Comparison of ENCODE assay signal across 7 mouse cellular contexts in genomic region chr7:70353151-70353550, GRCm38 (mm10). TPM values are rescaled to one million over a fixed set of nuclear protein-coding genes. Genes with fewer than 3 reads are reported as not detected.
DNase-seq lines count a peak whose midpoint lies in the region; ATAC-seq lines count a peak whose summit lies in the region.

No protein-coding gene starts in this region.

- H3K9me3 ChIP-seq in hindbrain, embryonic 13.5 days = no peaks in the 10 kb centered on the region
- H3K9me3 ChIP-seq in liver, embryonic 13.5 days (replicated peaks) = no peaks in the 10 kb centered on the region

- peak; percentile 20 for DNase-seq in Muller cell, postnatal 12 days (ENCODE audit: inconsistent ontology term)
- peak; percentile 58 for DNase-seq in NIH3T3 (ENCODE audit: low read depth)
- no peak for DNase-seq in liver, embryonic 13.5 days
- DNase-seq in right cerebral cortex, postnatal 14 days = no peak
- DNase-seq in ovary, postnatal 10 days (ENCODE audit: low spot score) = no peak
- no peak for DNase-seq in right cerebral cortex, postnatal 36 days (ENCODE audit: low spot score in 2 of 2)

- peak overlapping the region; percentile 67 for H3K4me3 ChIP-seq in hindbrain, embryonic 13.5 days
- H3K4me3 ChIP-seq in liver, embryonic 13.5 days (replicated peaks) = no peak overlapping the region

- H3K9ac ChIP-seq in hindbrain, embryonic 13.5 days = peak overlapping the region; percentile 92
- H3K9ac ChIP-seq in liver, embryonic 13.5 days = no peak overlapping the region

- 0 out of 2 replicates have a peak, but pooled peaks cover 17% of the 10 kb centered on the region for H3K36me3 ChIP-seq in hindbrain, embryonic 13.5 days
- H3K36me3 ChIP-seq in liver, embryonic 13.5 days = 0 out of 2 replicates have a peak, but pooled peaks cover 6% of the 10 kb centered on the region

- peaks cover 18% of the 10 kb centered on the region for H3K27me3 ChIP-seq in hindbrain, embryonic 13.5 days
- H3K27me3 ChIP-seq in liver, embryonic 13.5 days = peaks cover 78% of the 10 kb centered on the region

- 3% methylated on average over 4 of the region's 4 CpGs for WGBS in hindbrain, embryonic 13.5 days
- WGBS in liver, embryonic 13.5 days (ENCODE audit: insufficient replicate concordance) = 24% methylated on average over 4 of the region's 4 CpGs

- H3K4me2 ChIP-seq in hindbrain, embryonic 13.5 days = peak overlapping the region; percentile 83
- peak overlapping the region; percentile 33; the same call in 1 of the 2 replicates for H3K4me2 ChIP-seq in liver, embryonic 13.5 days

- ATAC-seq in hindbrain, embryonic 13.5 days (ENCODE audit: low FRiP score) = no peak
- no peak for ATAC-seq in liver, embryonic 13.5 days (ENCODE audit: low read depth)

- peak overlapping the region; percentile 96 for H3K27ac ChIP-seq in hindbrain, embryonic 13.5 days
- H3K27ac ChIP-seq in liver, embryonic 13.5 days = no peak overlapping the region

- peaks cover 59% of the 10 kb centered on the region for H3K4me1 ChIP-seq in hindbrain, embryonic 13.5 days (replicated peaks)
- peaks cover 12% of the 10 kb centered on the region for H3K4me1 ChIP-seq in liver, embryonic 13.5 days (replicated peaks)

RNA-seq across cellular contexts. Expression of gene Nr2f2, which starts 13.4 kb away (rescaled TPM):
- 118 and 134 TPM in 2 replicates for polyA plus RNA-seq in hindbrain, embryonic 13.5 days (2015; fragmentation: Nextera tagmentation; extraction: Ambion mirVana)
- 10.2 and 11.9 TPM in 2 replicates for polyA plus RNA-seq in liver, embryonic 13.5 days (2015; fragmentation: Nextera tagmentation; extraction: Ambion mirVana)

Comparison
In these comparisons a context has a peak if more than half of its experiments do, and no peak if none do; other contexts are left out.
1. DNase-seq: peak in Muller cell, postnatal 12 days (single experiment) and NIH3T3 (single experiment); none in liver, embryonic 13.5 days (single experiment), right cerebral cortex, postnatal 14 days (single experiment), ovary, postnatal 10 days (single experiment) and right cerebral cortex, postnatal 36 days (0 of 2).